Mouse (Mus musculus) forebrain, postnatal 0 days (tissue): Measurements from ENCODE around the gene Cd28. TPM values are rescaled to one million over a fixed set of nuclear protein-coding genes. Genes with fewer than 3 reads are reported as not detected.

ENCODE experiments used
- ATAC-seq: fragments of 200-750 bp; cut with Nextera tagmentation; 2 replicates; pipeline ENCODE4 v1.8.0; 2017; ENCODE audit warnings: mild to moderate bottlenecking, moderate library complexity
- DNase-seq: peaks from one replicate; pipeline ENCODE4 v3.0.0-alpha.2; 2015
- H3K27ac ChIP-seq: fragments of 300-500 bp; sonication (generic); 2 replicates; pipeline ENCODE4 v1.5.1; 2014; ENCODE audit warnings: low read depth, mild to moderate bottlenecking, antibody characterized with exemption, low read length, moderate library complexity, mixed read lengths
- H3K27me3 ChIP-seq: fragments of 300-500 bp; sonication (generic); 2 replicates; pipeline ENCODE4 v1.6.1; 2014; ENCODE audit warnings: mild to moderate bottlenecking, low read length, mixed read lengths; ENCODE audit not compliant: insufficient read depth
- H3K36me3 ChIP-seq: fragments of 300-500 bp; sonication (generic); 2 replicates; pipeline ENCODE4 v1.6.1; 2014; ENCODE audit warnings: mild to moderate bottlenecking, moderate library complexity; ENCODE audit not compliant: insufficient read depth
- H3K4me1 ChIP-seq: fragments of 300-500 bp; sonication (generic); 2 replicates; pipeline ENCODE4 v1.6.1; 2014; ENCODE audit warnings: antibody characterized with exemption; ENCODE audit not compliant: insufficient read depth
- H3K4me2 ChIP-seq: fragments of 300-500 bp; sonication (generic); 2 replicates; pipeline ENCODE4 v1.6.1; 2014; ENCODE audit warnings: low read depth, mild to moderate bottlenecking, moderate library complexity
- H3K4me3 ChIP-seq: fragments of 300-500 bp; sonication (generic); 2 replicates; pipeline ENCODE4 v1.5.1; 2014; ENCODE audit warnings: low read depth, low read length, mixed read lengths
- H3K9ac ChIP-seq: fragments of 300-500 bp; sonication (generic); 2 replicates; pipeline ENCODE4 v1.6.1; 2014; ENCODE audit warnings: mild to moderate bottlenecking
- H3K9me3 ChIP-seq: fragments of 300-500 bp; sonication (generic); 2 replicates; pipeline ENCODE4 v1.6.1; 2016; ENCODE audit warnings: low read length
- CTCF ChIP-seq: sonication (generic); IDR thresholded peaks from 2 replicates; pipeline ENCODE4 v1.5.1; 2016; ENCODE audit warnings: antibody characterized with exemption, control low read depth, low read depth
- WGBS: fragments of 180-500 bp; shearing (Covaris S2); extraction: QIAGEN DNeasy Blood & Tissue Kit; methylation state at CpG from one replicate; pipeline ENCODE4 v1.1.7; 2014; 5-methylcytosine and 5-hydroxymethylcytosine counted together
- polyA plus RNA-seq: library from polyadenylated mRNA; unstranded; fragments of >200 nt; fragmentation: Nextera tagmentation; extraction: Ambion mirVana; gene quantifications from 2 replicates; pipeline ENCODE4 v1.2.1, GENCODE M21; 2015
- total RNA-seq: library from RNA; depleted of rRNA; stranded (reverse); fragments of >200 nt; gene quantifications from 2 replicates; pipeline ENCODE4 v1.2.3, GENCODE M21; 2014

The Cd28 gene
- total and polyA plus RNA-seq, 2 experiments from 2014 or later = 0.05 to 0.08 TPM

DNA sequence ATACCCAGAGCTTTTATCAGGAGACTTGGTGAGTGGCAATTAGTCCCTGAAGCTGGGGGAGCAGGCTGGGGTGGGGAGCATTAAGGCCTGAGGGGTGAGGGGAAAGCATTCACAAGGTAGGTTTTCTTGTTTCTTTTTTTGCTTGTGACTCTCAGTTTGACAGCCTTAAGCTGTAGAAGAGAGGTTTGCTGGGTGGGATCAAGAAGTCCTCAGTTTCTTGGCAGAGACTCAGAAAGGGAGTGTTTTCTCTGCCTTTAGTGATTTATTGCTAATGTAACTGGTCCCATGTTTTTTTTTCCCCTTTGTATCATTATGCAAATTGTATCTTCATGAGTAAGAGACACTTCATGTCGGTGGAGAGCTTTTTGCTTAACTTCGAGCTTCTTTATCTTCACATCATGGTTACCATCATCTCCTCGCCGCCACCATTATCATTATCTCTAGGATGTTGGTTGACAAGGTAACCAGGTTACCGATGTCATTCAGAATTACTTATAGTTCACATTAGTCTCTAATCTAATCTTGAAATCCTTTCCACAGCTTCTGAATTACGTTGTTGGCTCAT, 33.7 kb downstream of the Cd28 start:
- Histone ChIP-seq H3K27me3 (no peaks in the 10 kb centered on the region), H3K36me3 (no peaks in the 10 kb centered on the region), H3K9me3 (no peaks in the 10 kb centered on the region), H3K9ac (no peak overlapping the region), H3K4me1 (no peaks in the 10 kb centered on the region), H3K4me2 (no peak overlapping the region), H3K4me3 (no peak overlapping the region), H3K27ac (no peak overlapping the region)
- no peak for TF ChIP-seq CTCF
- no peak for ATAC-seq
- 83% methylated on average over 6 of the region's 6 CpGs for WGBS
- no peak for DNase-seq

DNA sequence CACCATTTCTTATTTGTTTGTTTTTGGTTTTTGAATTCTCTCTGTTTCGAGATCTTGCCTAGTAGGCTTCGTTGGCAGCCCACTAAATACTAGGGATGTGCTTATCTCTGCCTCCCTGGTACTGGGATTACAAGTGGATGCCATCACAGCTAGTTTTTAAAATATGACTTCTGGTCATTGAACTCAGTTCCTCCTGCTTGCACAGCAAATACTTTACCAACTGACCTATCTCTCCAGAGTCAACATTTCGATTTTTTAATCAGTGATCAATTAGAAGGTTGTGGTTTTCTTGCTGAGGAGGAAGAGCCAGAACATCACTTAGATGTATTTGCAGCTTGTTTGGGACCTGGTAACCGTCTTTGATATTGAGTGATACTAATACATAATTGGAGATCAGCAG, 34.4 kb downstream of the Cd28 start:
- H3K4me1 ChIP-seq = no peaks in the 10 kb centered on the region
- no peaks in the 10 kb centered on the region for H3K27me3 ChIP-seq
- H3K9me3 ChIP-seq = no peaks in the 10 kb centered on the region
- TF ChIP-seq CTCF = no peak
- H3K27ac ChIP-seq = no peak overlapping the region
- H3K4me2 ChIP-seq = no peak overlapping the region
- H3K36me3 ChIP-seq = no peaks in the 10 kb centered on the region
- 92% methylated on average over 4 of the region's 4 CpGs for WGBS
- DNase-seq = no peak
- no peak for ATAC-seq
- H3K9ac ChIP-seq = no peak overlapping the region
- no peak overlapping the region for H3K4me3 ChIP-seq

DNA sequence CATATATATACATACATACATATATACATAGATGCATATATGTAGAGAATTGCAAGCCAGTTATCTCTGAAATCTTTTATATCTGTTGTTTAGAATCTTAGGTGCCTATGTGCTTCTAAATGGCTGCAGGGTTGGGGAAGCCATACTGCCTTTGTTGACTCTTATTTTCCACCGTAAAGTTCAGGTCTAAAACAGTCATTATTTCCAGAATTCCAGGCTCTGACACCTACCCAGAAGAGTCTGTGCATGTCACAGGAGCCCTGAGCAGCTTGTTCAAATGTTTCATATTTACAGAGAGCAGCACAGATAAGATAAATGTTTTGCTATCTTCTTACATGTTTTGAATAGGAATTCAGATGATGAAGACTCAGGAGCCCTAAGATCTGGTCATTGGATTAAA, 36.4 kb downstream of the Cd28 start:
- DNase-seq (no peak), ATAC-seq (no peak)
- Histone ChIP-seq H3K4me2 (no peak overlapping the region), H3K27ac (no peak overlapping the region), H3K27me3 (no peaks in the 10 kb centered on the region), H3K36me3 (no peaks in the 10 kb centered on the region), H3K4me3 (no peak overlapping the region), H3K9me3 (no peaks in the 10 kb centered on the region), H3K9ac (no peak overlapping the region), H3K4me1 (no peaks in the 10 kb centered on the region)
- 95% methylated on average over 1 of the region's 1 CpGs for WGBS
- TF ChIP-seq CTCF = no peak

DNA sequence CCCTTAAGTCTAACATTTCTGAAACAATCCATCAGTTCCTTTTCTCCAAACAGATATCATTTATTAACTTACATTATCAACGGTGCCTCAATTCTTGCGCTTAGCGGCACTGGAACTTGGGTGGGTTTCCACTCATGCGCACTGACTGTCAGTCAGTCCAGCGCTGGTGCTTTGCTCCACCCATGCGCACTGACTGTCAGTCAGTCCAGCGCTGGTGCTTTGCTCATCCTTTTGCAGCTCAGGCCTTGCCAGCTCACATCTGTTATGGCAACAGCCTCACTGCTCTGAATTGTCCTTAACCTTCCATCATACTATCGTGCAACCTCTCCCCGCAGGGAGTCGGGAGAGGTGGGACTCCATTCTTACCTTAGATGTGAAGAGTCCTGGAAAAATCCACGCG, 37.4 kb downstream of the Cd28 start:
- Histone ChIP-seq H3K4me1 (no peaks in the 10 kb centered on the region), H3K36me3 (no peaks in the 10 kb centered on the region)
- ATAC-seq = no peak

DNA sequence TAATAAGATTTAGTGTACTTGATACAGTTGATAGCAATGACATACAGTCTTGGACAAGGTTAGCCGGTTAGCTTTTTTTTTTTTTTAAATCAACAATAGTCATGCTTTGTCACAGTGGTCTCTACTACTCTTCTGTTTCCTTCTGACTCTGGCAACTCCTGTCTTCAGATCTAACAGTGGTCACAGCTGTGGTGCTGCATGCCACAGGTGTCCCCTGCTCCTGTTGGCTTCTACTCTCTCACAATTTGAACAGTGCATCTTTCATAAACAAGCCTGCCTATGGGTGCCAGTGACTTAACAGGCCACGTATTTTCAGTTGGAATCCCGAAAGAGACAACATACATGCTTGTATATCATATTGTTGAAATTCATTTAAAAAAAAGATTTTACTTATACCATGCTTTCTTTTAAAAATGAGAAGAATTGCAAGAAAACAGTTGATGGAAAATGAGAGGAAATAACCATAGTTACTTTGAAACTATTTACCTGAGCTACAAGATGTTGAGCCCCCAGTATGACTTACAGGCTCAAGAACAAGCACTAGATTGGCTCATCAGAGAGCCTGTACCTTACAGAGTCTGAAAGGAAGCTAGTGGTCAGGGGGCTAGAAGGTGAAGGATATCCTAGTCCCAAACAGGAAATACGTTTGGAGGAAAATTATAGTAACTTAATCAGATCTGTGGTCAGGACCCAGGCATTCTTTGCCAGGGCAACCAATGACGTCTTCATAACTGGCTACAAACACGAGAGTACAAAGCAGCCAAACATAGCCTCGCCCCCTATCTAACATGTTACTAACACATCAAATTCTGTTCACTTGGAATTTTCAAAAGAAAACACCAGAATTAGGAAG, 39.0 kb downstream of the Cd28 start:
- Histone ChIP-seq H3K27me3 (no peaks in the 10 kb centered on the region), H3K36me3 (no peaks in the 10 kb centered on the region), H3K9me3 (no peaks in the 10 kb centered on the region), H3K4me1 (no peaks in the 10 kb centered on the region), H3K27ac (no peak overlapping the region), H3K4me2 (no peak overlapping the region), H3K9ac (no peak overlapping the region), H3K4me3 (no peak overlapping the region)
- TF ChIP-seq CTCF = no peak
- DNase-seq (no peak), ATAC-seq (no peak)
- 86% methylated on average over 7 of the region's 7 CpGs for WGBS

More for the DNA sequence above, 37.4 kb downstream of the Cd28 start:
- no peak overlapping the region for H3K4me3 ChIP-seq
- no peak overlapping the region for H3K9ac ChIP-seq
- no peak overlapping the region for H3K4me2 ChIP-seq
- no peaks in the 10 kb centered on the region for H3K9me3 ChIP-seq
- no peak overlapping the region for H3K27ac ChIP-seq
- no peak for TF ChIP-seq CTCF
- WGBS = 93% methylated on average over 12 of the region's 12 CpGs
- no peak for DNase-seq
- H3K27me3 ChIP-seq = no peaks in the 10 kb centered on the region

DNA sequence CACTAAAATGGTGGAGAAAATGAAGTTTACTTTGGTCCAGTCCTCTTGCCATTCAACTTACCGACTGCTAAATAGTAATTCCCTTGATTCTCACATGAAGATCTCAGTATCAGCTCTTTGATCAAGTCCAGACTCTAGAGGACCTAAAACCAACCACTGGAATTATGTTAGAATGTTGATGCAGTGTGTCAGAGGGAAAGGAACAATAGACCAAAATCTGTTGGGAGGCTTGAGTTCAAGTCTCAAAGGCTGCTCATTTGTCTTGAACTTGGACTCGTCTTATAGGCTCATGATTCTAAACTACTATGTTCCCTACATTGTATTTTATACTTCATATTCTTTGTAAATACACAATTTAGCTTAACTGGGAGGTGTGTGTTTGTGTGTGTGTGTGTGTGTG, 41.0 kb downstream of the Cd28 start:
- H3K27me3 ChIP-seq = no peaks in the 10 kb centered on the region
- H3K4me3 ChIP-seq = no peak overlapping the region
- H3K9ac ChIP-seq = no peak overlapping the region
- no peak overlapping the region for H3K27ac ChIP-seq
- no peak for DNase-seq
- no peak for ATAC-seq
- H3K4me2 ChIP-seq = no peak overlapping the region
- H3K4me1 ChIP-seq = no peaks in the 10 kb centered on the region
- H3K36me3 ChIP-seq = no peaks in the 10 kb centered on the region
- no peak for TF ChIP-seq CTCF
- 95% methylated on average over 2 of the region's 2 CpGs for WGBS
- H3K9me3 ChIP-seq = no peaks in the 10 kb centered on the region

DNA sequence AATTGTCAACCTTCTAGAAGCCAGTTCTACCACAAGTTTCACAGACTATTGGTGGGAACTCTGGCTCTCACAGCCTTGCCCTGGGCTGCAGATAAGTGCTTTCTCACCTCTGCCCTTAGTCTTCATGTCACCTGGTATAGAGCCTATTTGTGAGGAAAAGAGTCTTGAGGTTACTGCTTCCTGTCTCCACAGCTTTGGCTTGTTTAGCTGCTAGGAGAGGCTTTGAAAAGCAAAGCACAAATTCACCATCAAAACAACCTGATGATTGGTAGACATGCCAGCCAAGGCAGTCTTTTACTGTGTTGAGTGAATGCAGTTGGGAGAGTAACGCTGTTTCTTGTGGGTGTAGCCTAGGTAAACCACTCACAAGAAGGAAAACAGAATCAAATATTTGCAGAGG, 41.6 kb downstream of the Cd28 start:
- Histone ChIP-seq H3K4me2 (no peak overlapping the region), H3K4me1 (no peaks in the 10 kb centered on the region), H3K27me3 (no peaks in the 10 kb centered on the region), H3K27ac (no peak overlapping the region), H3K9me3 (no peaks in the 10 kb centered on the region), H3K4me3 (no peak overlapping the region), H3K9ac (no peak overlapping the region), H3K36me3 (no peaks in the 10 kb centered on the region)
- TF ChIP-seq CTCF = no peak
- 100% methylated on average over 1 of the region's 1 CpGs for WGBS
- ATAC-seq (no peak), DNase-seq (no peak)
